Mouse (Mus musculus) liver, embryonic 12.5 days (tissue): ENCODE data around the gene 4930595D18Rik. TPM values are rescaled to one million over a fixed set of nuclear protein-coding genes. Genes with fewer than 3 reads are reported as not detected.

Experiments
- ATAC-seq: fragments of 200-750 bp; cut with Nextera tagmentation; 2 replicates; pipeline ENCODE4 v1.8.0; 2017; ENCODE audit warnings: moderate number of reproducible peaks, mild to moderate bottlenecking, moderate library complexity
- H3K27ac ChIP-seq: fragments of 300-500 bp; sonication (generic); 2 replicates; pipeline ENCODE4 v1.5.1; 2016; ENCODE audit warnings: mild to moderate bottlenecking
- H3K27me3 ChIP-seq: fragments of 300-500 bp; sonication (generic); replicated peaks from 2 replicates; pipeline ENCODE4 v1.6.1; 2016; ENCODE audit warnings: mild to moderate bottlenecking, moderate library complexity
- H3K36me3 ChIP-seq: fragments of 300-500 bp; sonication (generic); 2 replicates; pipeline ENCODE4 v1.6.1; 2016; ENCODE audit warnings: mild to moderate bottlenecking, moderate library complexity
- H3K4me1 ChIP-seq: fragments of 300-500 bp; sonication (generic); 2 replicates; pipeline ENCODE4 v1.6.1; 2016
- H3K4me2 ChIP-seq: fragments of 300-500 bp; sonication (generic); 2 replicates; pipeline ENCODE4 v1.6.1; 2016; ENCODE audit warnings: mild to moderate bottlenecking, moderate library complexity
- H3K4me3 ChIP-seq: fragments of 300-500 bp; sonication (generic); 2 replicates; pipeline ENCODE4 v1.5.1; 2016; ENCODE audit warnings: mild to moderate bottlenecking, moderate library complexity
- H3K9ac ChIP-seq: fragments of 300-500 bp; sonication (generic); 2 replicates; pipeline ENCODE4 v1.6.1; 2016; ENCODE audit warnings: mild to moderate bottlenecking, moderate library complexity
- H3K9me3 ChIP-seq: fragments of 300-500 bp; sonication (generic); replicated peaks from 2 replicates; pipeline ENCODE4 v1.6.1; 2016; ENCODE audit warnings: mild to moderate bottlenecking, moderate library complexity
- WGBS: fragments of 180-500 bp; shearing (Covaris S2); methylation state at CpG from one replicate; pipeline ENCODE4 v1.1.7; 2016; ENCODE audit not compliant: insufficient replicate concordance; 5-methylcytosine and 5-hydroxymethylcytosine counted together
- polyA plus RNA-seq: library from polyadenylated mRNA; unstranded; fragments of >200 nt; fragmentation: Nextera tagmentation; extraction: Ambion mirVana; gene quantifications from 2 replicates; pipeline ENCODE4 v1.2.1, GENCODE M21; 2016

The 4930595D18Rik gene
- not detected in 2 replicates for polyA plus RNA-seq

DNA sequence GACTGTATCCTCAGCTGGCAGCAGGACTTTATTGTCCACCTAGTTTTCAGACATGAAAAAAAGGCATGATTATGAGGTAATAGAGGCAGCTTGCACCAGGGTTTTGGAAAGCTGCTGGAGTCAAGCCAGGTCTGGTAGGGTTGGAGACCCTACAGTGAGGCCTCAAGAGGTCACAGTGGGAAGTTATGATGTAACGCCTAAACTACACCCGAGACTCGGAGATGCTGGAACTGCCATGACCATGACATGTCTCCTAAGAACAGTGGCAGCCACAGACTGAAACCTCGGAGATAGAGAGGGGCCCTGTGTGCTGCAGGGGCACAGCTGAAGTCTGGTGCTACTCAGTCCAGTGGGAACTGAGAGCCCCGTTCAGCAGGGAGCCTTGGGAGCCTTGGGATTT, at the start of gene 4930595D18Rik:
Gene 4930595D18Rik (minus strand): TSS at position 16 of the 400 bp plus-strand sequence.
- H3K4me1 ChIP-seq: peaks cover 9% of the 10 kb centered on the region
- 37% methylated on average over 5 of the region's 5 CpGs for WGBS
- ATAC-seq: no peak
- no peak within 1 kb of the TSS for H3K4me2 ChIP-seq
- H3K9ac ChIP-seq: no peak within 1 kb of the TSS
- no peaks in the 10 kb centered on the region for H3K27me3 ChIP-seq
- no peak within 1 kb of the TSS for H3K4me3 ChIP-seq
- peaks cover 7% of the 10 kb centered on the region; the same call in 1 of the 2 replicates for H3K36me3 ChIP-seq
- no peaks in the 10 kb centered on the region for H3K9me3 ChIP-seq
- no peak within 1 kb of the TSS for H3K27ac ChIP-seq

DNA sequence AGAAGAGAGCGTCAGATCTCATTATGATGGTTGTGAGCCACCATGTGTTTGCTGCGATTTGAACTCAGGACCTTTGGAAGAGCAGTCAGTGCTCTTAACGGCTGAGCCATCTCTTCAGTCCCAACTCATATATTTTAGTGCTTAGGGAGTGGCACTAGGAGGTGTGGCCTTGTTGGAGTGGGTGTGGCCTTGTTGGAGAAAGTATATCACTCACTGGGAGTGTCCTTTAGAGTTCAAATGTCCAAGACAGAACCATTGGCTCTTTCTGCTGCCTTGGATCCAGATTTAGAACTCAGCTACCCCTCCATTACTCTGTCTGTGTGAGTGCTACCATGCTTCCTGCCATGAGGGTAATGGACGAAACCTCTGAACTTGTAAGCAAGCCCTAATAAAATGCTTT, 49.5 kb upstream of the 4930595D18Rik start:
- 75% methylated on average over 4 of the region's 4 CpGs for WGBS
- Histone ChIP-seq H3K27me3 (no peaks in the 10 kb centered on the region), H3K4me2 (no peak overlapping the region), H3K4me3 (no peak overlapping the region), H3K36me3 (peaks cover 15% of the 10 kb centered on the region), H3K27ac (no peak overlapping the region), H3K4me1 (peaks cover 9% of the 10 kb centered on the region; the same call in 1 of the 2 replicates), H3K9me3 (no peaks in the 10 kb centered on the region), H3K9ac (no peak overlapping the region)
- no peak for ATAC-seq

DNA sequence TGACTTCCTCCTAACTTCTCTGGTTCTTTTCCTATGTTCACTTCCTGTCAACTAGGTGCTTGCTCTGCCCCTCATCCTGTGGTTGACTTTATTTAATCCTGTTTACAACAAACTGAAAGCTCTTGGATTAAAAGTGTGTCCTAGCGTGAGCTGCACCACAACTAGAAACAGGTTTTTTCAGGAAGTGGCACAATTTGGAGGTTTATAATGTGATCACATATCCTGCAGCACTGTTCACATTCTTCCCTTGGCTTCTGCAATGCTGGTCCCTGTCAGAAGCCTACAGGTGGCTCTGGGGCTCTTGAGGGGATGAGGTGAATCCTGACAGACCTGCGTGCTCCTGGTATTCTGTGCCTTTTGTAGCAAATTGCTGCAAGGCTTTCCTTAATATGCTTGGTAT, 46.5 kb upstream of the 4930595D18Rik start:
- 73% methylated on average over 2 of the region's 2 CpGs for WGBS
- ATAC-seq: no peak
- H3K9ac ChIP-seq: no peak overlapping the region

DNA sequence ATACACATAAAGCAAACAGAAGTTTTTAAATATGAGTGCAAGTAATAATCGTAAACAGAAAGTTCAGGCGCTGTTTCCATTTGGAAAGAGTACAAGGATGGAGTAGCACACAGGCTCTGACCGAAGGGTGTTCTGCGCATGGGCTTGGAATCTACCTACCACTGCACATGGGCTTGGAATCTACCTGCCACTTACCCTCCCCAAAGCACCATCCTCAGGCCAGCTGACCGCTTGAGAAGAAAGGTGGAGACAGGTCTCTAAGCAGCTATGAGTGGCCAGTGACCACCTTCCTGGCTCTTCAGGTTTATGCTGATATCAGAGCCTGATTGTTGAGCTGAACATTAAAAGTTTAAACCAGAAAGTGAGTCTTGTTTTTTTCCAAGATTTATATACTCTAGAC, 44.2 kb upstream of the 4930595D18Rik start:
- no peak for ATAC-seq
- Histone ChIP-seq H3K27ac (no peak overlapping the region), H3K4me3 (no peak overlapping the region), H3K9me3 (no peaks in the 10 kb centered on the region), H3K4me2 (no peak overlapping the region), H3K36me3 (peaks cover 11% of the 10 kb centered on the region; the same call in 1 of the 2 replicates), H3K27me3 (no peaks in the 10 kb centered on the region), H3K4me1 (0 out of 2 replicates have a peak, but pooled peaks cover 4% of the 10 kb centered on the region), H3K9ac (no peak overlapping the region)
- 89% methylated on average over 5 of the region's 5 CpGs for WGBS

More for the DNA sequence above, 46.5 kb upstream of the 4930595D18Rik start:
- no peak overlapping the region for H3K4me3 ChIP-seq
- H3K9me3 ChIP-seq: no peaks in the 10 kb centered on the region
- no peak overlapping the region for H3K27ac ChIP-seq
- H3K4me1 ChIP-seq: peaks cover 12% of the 10 kb centered on the region; the same call in 1 of the 2 replicates
- H3K36me3 ChIP-seq: 0 out of 2 replicates have a peak, but pooled peaks cover 7% of the 10 kb centered on the region
- H3K27me3 ChIP-seq: no peaks in the 10 kb centered on the region
- H3K4me2 ChIP-seq: no peak overlapping the region

DNA sequence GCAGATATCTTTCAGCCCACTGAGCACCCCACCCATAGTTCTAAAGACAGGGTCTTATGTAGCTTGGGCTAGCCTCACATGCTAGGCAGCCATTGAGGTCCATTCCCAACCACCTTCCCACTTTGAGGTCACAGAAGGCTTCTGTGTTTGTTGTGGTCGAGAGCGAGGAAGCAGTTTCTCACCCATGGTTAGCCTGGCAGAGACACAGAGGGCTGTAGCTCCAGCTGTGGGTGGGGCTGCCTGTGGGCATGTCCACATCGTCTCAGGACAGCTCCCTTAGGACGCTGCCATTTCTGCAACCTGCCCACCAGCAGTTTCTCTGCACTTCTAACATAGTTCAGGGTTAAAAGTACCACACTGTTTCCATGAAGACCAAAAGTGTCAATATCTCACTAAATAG, 43.1 kb upstream of the 4930595D18Rik start:
- peaks cover 18% of the 10 kb centered on the region for H3K36me3 ChIP-seq
- no peaks in the 10 kb centered on the region for H3K27me3 ChIP-seq
- no peak overlapping the region for H3K9ac ChIP-seq
- 0 out of 2 replicates have a peak, but pooled peaks cover 2% of the 10 kb centered on the region for H3K9me3 ChIP-seq
- 54% methylated on average over 4 of the region's 4 CpGs for WGBS
- H3K27ac ChIP-seq: no peak overlapping the region
- ATAC-seq: no peak
- 0 out of 2 replicates have a peak, but pooled peaks cover 3% of the 10 kb centered on the region for H3K4me1 ChIP-seq
- no peak overlapping the region for H3K4me2 ChIP-seq
- H3K4me3 ChIP-seq: no peak overlapping the region

DNA sequence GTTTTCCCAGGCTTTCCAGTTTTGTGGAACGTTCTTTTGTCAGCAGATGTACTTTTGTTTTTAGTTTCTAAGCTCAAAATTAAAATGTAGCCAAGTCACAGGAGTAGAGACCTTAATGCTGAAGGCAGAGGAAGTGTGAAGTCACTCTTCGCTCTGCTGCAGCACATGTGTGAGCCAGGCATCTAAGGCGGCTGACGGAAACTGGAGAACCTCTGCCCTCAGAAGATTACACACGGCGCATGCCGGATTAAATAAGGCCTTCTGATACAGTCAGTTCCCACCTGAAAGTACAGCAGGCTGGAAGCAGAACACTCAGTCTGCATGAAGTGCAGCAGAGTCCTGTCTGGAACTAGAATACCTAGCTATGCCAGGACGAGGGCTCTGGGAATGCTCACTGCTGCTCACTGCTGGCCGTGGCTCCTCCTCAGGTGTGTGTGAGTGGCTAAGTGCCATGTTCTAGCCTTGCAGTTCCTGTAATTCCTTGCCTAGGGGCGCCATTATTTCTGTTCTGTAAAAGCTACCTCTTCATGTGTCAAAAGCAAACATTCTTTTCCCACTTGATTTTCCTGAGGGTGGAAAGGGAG, 41.0 kb upstream of the 4930595D18Rik start:
- no peak for ATAC-seq
- Histone ChIP-seq H3K4me3 (no peak overlapping the region), H3K27me3 (no peaks in the 10 kb centered on the region), H3K27ac (no peak overlapping the region), H3K4me1 (0 out of 2 replicates have a peak, but pooled peaks cover 3% of the 10 kb centered on the region), H3K9me3 (0 out of 2 replicates have a peak, but pooled peaks cover 10% of the 10 kb centered on the region), H3K36me3 (peaks cover 40% of the 10 kb centered on the region), H3K4me2 (no peak overlapping the region), H3K9ac (no peak overlapping the region)
- WGBS: 71% methylated on average over 10 of the region's 10 CpGs

DNA sequence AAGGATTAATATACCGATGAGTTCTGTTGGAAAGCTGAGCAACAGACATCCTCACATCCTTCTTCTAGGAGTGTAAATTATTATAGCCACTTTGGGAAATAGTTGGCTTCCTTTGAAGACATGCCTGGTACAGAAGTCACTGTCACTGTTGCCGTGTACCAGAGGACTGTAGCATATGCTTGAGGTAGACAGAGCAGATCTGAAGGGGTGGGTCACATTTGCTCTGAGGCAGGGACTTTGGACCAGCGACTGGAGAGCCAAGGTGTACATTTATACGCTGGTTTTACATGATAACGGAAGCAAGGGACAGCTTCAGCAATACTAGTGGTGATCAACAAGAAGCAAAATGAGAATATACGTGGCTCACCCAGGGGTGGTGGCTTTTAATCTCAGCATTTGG, 34.6 kb upstream of the 4930595D18Rik start:
- H3K4me3 ChIP-seq: no peak overlapping the region
- H3K36me3 ChIP-seq: peaks cover 33% of the 10 kb centered on the region
- no peak overlapping the region for H3K9ac ChIP-seq
- no peaks in the 10 kb centered on the region for H3K27me3 ChIP-seq
- no peak overlapping the region for H3K27ac ChIP-seq
- H3K4me2 ChIP-seq: no peak overlapping the region
- 86% methylated on average over 6 of the region's 6 CpGs for WGBS
- H3K9me3 ChIP-seq: 0 out of 2 replicates have a peak, but pooled peaks cover 10% of the 10 kb centered on the region
- H3K4me1 ChIP-seq: no peaks in the 10 kb centered on the region
- no peak for ATAC-seq

DNA sequence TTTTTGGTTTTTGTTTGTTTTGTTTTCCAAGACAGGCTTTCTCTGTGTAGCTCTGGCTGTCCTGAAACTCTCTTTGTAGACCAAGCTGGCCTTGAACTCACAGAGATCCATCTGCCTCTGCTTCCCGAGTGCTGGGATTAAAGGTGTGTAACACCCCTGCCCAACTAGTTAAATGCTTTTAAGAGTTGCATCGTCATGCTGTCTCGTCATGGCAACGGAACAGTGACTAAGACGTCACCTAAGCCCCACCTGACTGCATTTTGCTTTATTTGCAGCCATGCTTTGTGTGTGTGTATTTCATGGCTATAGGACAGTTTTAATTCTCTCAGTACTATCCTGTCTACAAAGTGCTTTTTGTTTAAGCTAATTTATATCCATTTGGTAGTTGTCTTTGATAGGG, 27.4 kb upstream of the 4930595D18Rik start:
- Histone ChIP-seq H3K9me3 (no peaks in the 10 kb centered on the region), H3K36me3 (no peaks in the 10 kb centered on the region), H3K4me1 (no peaks in the 10 kb centered on the region), H3K27ac (no peak overlapping the region), H3K9ac (no peak overlapping the region), H3K4me3 (no peak overlapping the region), H3K4me2 (no peak overlapping the region), H3K27me3 (no peaks in the 10 kb centered on the region)
- 63% methylated on average over 5 of the region's 5 CpGs for WGBS
- ATAC-seq: no peak

DNA sequence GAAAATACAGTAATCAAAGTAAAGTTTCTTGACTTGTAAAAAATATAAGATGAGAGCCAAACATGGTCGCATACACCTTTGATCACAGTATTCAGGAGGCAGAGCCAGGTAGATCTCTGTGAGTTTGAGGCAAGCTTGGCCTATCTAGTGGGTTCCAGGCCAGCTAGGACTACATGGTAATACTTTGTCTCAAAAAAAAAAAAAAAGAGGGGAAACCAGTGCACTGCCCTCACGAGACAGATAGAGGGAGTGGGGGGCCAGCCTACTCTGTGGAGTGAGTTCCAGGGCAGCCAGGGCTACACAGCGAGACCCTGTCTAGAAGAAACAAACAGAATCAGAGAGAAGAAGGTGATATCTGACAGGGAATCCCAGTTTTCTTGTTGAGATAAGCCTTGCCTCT, 23.4 kb upstream of the 4930595D18Rik start:
- H3K9ac ChIP-seq: no peak overlapping the region
- 67% methylated on average over 3 of the region's 3 CpGs for WGBS
- H3K4me2 ChIP-seq: no peak overlapping the region
- ATAC-seq: no peak
- H3K4me1 ChIP-seq: no peaks in the 10 kb centered on the region
- no peaks in the 10 kb centered on the region for H3K36me3 ChIP-seq
- H3K27ac ChIP-seq: no peak overlapping the region
- H3K4me3 ChIP-seq: no peak overlapping the region
- H3K9me3 ChIP-seq: no peaks in the 10 kb centered on the region
- H3K27me3 ChIP-seq: no peaks in the 10 kb centered on the region

DNA sequence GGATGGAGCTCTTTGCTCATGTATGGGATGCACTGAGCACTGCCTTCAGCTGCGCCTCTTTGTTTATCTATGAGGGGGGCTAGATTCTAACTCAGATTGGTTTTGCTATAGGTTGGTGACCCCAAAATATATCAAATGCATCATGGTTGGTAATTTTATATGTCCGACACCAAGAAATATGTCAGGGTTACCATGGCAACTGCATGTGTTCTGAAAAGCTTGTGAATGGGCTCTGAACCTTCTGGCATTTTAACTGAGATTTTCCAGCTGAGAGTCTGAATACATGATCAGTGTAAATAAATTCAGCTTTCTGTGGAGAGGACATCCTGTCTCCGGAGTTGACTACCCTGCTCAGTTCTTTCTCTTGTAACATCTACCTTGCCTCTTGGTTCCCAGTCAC, 19.7 kb upstream of the 4930595D18Rik start:
- Histone ChIP-seq H3K9me3 (no peaks in the 10 kb centered on the region), H3K4me3 (no peak overlapping the region), H3K4me1 (no peaks in the 10 kb centered on the region), H3K27me3 (no peaks in the 10 kb centered on the region), H3K9ac (no peak overlapping the region), H3K4me2 (no peak overlapping the region), H3K36me3 (no peaks in the 10 kb centered on the region), H3K27ac (no peak overlapping the region)
- ATAC-seq: no peak
- WGBS: 75% methylated on average over 3 of the region's 3 CpGs

DNA sequence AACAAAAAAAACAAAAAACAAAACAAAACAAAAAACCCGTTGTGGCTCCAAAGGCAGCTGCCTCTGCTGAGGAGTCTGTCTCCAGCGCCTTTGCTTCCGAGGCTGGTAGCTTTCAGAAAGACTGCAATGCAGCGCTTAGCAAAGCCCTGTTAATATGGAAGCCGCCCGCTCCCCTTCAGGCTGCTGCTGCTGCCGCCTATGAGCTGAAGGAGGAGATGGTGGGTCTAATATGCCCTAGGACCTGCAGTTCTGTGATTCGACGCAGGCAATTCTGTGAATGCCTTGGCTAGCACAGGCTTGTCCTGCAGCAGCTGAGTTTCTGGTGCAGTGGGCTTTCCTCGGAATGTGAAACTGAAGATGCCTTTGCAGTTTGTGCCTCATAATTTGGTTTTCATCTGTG, 18.8 kb upstream of the 4930595D18Rik start:
- Histone ChIP-seq H3K27me3 (no peaks in the 10 kb centered on the region), H3K27ac (no peak overlapping the region), H3K36me3 (no peaks in the 10 kb centered on the region), H3K9ac (no peak overlapping the region), H3K4me1 (no peaks in the 10 kb centered on the region), H3K4me2 (no peak overlapping the region), H3K4me3 (no peak overlapping the region), H3K9me3 (no peaks in the 10 kb centered on the region)
- WGBS: 81% methylated on average over 10 of the region's 10 CpGs
- ATAC-seq: no peak

DNA sequence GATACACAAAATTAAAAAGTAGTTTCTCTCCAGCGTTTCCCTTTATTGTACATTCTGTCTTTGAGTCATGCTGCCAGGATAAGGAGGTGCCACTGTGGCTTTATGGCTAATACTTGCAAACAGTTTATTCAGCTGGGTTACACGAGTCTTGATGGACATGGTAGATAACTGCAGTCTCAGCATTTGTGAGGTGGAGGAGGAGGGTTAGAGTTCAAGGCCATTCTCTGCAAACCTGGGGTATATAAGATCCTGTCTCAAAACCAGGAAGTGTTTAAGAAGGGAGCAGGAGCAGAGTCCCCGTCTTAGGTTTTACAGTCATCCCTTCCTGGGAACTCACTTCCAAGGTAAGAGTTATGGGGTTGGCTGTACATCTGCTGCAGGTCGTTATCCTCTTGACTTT, 12.3 kb upstream of the 4930595D18Rik start:
- H3K27me3 ChIP-seq: no peaks in the 10 kb centered on the region
- no peaks in the 10 kb centered on the region for H3K36me3 ChIP-seq
- 64% methylated on average over 4 of the region's 4 CpGs for WGBS
- H3K27ac ChIP-seq: no peak overlapping the region
- H3K4me3 ChIP-seq: no peak overlapping the region
- no peaks in the 10 kb centered on the region for H3K9me3 ChIP-seq
- H3K4me1 ChIP-seq: peaks cover 6% of the 10 kb centered on the region; the same call in 1 of the 2 replicates
- ATAC-seq: no peak
- H3K4me2 ChIP-seq: no peak overlapping the region
- H3K9ac ChIP-seq: no peak overlapping the region

DNA sequence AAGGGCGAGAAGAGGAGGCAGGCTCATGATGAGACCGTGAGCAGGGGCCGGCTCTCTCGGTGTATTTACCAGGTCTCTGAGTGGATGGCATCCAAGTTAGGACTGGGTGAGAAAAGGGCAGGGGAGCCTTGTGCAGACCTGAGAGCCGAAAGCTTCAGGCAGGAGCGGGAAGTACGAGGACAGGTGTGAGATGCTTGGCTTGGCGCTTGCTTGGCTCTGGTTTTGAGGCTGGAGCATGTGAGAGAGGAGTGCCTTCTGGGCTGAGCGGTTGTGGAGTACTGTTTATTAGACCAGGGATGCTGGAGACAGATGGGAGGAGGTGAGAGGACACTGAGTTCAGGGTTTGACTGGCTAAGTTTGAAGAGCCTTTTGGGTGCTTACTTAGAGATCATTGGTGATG, 9.0 kb upstream of the 4930595D18Rik start:
- H3K27me3 ChIP-seq: no peaks in the 10 kb centered on the region
- H3K4me2 ChIP-seq: no peak overlapping the region
- 77% methylated on average over 9 of the region's 9 CpGs for WGBS
- no peaks in the 10 kb centered on the region for H3K36me3 ChIP-seq
- no peak overlapping the region for H3K9ac ChIP-seq
- H3K4me3 ChIP-seq: no peak overlapping the region
- no peak for ATAC-seq
- peaks cover 6% of the 10 kb centered on the region; the same call in 1 of the 2 replicates for H3K4me1 ChIP-seq
- no peak overlapping the region for H3K27ac ChIP-seq
- no peaks in the 10 kb centered on the region for H3K9me3 ChIP-seq
